Mouse (Mus musculus) frontal cortex, postnatal 14 days (tissue): ENCODE data around the gene Socs7.

Experiments
- DNase-seq, 2 experiments: peaks; one replicate each; pipeline ENCODE4 v3.0.0; 2022; ENCODE audit warnings: low spot score in 2 of 2

Socs7 gene

DNA sequence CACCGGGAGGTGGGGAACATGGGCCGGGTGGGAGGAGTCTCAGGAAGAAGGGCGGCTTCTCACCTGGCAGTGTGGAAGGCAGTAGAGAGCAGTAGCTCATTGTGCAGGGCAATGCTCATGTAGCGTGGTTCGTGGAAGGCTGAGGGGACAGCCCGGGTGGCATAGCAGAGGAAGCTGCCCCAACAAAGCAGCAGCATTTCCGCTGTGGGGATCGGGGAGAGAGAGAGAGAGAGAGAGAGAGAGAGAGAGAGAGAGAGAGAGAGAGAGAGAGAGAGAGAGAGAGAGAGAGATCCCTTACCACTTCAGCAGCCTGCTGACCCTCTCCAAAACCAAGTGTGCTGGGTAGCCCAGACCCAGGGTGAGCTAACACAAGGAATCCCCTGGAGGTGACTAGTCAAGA lies 19.2 kb upstream of the Socs7 start:
- DNase-seq: no peak

DNA sequence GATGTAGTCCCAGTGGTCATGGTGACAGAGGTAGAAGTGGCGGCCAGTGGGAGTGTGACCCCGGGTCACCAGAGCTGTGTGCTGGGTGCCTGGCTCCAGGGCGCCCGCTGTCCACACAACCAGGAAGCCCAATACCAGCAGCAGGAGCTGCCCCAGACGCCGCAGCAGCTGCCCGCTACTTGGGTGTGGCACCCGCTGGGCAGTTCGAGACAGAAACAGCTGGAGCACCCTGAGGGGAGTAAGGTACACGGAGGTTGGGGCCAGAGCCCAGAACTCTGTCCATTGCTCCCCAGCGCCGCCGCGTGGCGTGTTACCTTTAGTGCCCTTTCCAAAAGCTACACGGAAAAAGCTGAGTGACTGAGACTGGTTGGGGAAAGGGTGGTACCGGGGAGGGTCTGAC lies 18.7 kb upstream of the Socs7 start:
- DNase-seq: no peak

DNA sequence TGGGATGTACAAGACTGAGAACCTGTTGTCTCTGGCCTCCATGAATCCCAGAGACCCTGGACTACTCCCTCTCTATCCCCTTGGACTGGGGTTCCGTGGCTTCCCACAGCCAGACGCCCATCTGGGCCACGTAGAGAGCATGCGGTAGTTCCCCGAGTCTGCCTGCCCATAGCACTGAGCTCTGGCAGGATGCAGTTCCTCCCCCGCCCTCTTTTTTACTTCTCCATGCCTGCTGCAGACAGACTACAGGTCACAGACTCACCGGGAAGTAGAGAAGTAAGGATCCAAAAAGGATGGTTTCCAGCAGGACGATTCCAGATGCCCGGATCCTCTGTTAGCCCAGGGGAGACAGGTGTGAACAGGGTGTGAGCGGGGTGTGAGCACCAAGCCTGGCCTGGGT lies 16.9 kb upstream of the Socs7 start:
- no peak for DNase-seq

DNA sequence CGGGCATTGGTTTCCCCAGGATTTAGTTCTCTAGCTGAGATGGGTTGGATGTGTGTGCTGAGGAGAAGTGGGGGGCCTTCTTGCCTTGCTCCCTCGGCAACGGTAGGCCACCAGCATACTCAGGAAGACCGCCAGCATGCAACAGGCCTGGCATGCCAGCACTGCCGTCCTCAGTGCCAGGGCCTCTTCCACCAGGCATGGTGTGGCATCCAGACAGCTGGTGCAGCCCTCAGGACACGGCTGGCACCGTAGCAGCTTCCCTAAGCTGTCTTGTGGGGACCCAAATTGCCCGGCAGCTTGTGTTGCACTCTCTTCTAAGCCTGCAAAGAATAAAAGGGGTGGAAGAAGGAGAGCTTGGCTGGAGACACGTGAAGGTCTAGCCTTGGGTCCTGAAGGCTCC lies 16.0 kb upstream of the Socs7 start:
- DNase-seq: no peak

DNA sequence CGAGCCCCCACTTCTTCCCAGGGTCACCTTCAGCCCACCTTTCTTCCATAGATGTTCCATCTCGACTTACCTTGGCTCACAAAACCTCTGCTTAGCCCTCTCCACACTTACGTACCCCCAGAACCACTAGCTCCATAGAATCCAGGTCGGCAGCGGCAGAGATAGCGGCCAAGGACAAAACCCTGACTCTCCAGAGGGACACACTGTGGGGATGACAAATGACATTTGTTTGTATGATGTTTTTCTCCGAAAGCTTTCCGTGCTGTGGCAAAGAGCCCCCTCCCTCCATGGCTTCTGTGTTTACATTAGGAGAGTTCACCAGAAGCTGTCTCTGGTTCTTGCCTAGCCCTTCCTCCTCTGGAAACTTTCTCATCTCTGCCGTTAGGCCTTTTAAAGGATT lies 15.1 kb upstream of the Socs7 start:
- DNase-seq: no peak

- DNase-seq: peak; percentile 56 to 61
Measured at GRCm38 (mm10) chr11:97350035-97350434, 12.3 kb upstream of the Socs7 start.

DNA sequence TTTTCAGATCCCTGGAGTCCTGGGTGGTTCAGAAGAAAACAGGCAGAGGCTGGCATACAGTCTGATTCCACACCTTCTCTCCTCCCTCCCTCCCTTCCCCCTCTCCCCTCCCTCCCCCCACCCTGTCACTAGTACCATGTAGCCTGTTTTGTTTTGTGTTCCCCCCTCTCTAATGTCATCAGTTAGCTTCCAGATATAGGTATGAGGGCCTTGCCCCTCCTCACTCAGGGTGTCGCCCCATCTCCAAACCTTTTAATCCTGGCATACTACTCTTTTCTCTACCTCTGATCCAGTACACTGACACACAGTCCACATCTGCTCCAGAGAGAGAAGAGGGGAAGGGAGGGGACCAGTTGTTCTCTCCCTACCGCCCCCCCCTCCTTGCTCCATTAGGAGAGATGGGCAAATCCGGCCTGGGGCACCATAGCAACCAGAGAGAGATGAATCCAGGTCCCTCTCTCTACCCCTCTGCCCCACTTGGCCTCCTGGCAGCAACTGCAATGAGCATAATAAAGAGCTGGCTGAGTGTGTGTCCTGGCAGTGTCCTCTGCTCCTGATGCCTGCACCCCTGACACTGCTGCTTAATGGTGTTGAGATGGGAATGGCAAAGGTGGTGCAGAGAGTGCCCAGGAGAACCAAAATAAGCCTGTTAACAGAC lies 10.2 kb upstream of the Socs7 start, which contains the start of gene Gpr179:
Gene Gpr179 (minus strand): TSS at position 51 of the 658 bp plus-strand sequence.
- no peak for DNase-seq

DNA sequence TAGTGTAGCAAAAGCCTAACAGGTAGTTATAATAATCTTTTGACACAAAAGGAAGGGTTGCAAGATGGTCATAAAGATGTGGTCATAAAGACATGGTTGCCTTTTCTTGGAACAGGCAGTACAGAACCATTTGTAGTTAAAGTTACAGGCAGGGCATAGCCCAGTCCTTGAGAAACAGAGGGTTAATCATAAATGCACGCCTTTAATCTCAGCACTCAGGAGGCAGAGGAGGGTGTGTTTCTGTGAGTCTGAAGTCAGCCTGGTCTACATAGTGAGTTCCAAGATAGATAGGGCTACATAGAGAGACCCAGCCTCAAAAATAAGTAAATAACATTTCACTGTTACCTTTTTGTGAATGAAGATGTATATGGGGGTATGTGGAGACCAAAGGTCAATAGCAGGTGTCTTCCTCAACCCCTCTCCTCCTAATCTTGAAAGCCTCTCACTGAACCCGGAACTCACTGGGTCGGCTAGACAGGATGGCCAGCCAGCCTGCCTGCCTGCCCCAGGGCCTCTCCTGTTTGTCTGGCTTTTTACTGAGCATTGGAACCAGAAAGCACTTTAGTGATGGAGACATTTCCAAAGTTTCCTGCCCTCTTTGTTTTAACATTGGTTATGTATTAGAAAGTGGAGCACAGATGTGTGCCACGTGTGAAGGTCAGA lies 9.3 kb upstream of the Socs7 start:
- no peak for DNase-seq

GRCm38 (mm10) chr11:97354646-97355045 lies 7.7 kb upstream of the Socs7 start:
- no peak for DNase-seq

GRCm38 (mm10) chr11:97355247-97355646 lies 7.1 kb upstream of the Socs7 start:
- no peak for DNase-seq

DNA sequence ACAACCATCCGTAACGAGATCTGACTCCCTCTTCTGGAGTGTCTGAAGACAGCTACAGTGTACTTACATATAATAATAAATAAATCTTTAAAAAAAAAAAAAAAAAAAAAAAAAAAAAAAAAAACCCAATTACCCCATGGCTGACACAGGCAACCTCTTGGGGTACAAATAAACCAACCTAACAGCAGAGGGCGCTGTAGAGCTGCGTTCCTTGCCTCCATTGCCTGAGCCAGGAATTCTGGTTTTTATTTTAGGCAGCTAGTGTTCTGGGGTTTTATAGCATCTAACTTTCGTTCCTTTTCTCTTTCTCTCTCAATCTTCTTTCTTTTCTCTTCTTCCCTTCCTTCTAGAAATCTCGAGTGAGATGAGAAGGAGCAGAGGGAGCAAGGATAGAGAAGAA lies 4.7 kb upstream of the Socs7 start:
- peak in 1 of 2 experiments; percentile 51 for DNase-seq

DNA sequence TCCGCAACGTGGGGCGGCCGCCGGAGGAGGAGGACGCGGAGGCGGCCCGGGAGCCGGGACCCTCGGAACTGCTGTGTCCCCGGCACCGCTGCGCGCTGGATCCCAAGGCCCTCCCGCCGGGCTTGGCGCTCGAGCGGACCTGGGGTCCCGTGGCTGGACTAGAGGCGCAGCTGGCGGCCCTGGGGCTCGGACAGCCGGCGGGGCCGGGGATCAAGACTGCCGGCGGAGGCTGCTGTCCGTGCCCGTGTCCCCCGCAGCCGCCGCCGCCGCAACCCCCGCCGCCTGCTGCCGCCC lies 245 bp downstream of the Socs7 start:
- DNase-seq: peak in 1 of 2 experiments; percentile 29

DNA sequence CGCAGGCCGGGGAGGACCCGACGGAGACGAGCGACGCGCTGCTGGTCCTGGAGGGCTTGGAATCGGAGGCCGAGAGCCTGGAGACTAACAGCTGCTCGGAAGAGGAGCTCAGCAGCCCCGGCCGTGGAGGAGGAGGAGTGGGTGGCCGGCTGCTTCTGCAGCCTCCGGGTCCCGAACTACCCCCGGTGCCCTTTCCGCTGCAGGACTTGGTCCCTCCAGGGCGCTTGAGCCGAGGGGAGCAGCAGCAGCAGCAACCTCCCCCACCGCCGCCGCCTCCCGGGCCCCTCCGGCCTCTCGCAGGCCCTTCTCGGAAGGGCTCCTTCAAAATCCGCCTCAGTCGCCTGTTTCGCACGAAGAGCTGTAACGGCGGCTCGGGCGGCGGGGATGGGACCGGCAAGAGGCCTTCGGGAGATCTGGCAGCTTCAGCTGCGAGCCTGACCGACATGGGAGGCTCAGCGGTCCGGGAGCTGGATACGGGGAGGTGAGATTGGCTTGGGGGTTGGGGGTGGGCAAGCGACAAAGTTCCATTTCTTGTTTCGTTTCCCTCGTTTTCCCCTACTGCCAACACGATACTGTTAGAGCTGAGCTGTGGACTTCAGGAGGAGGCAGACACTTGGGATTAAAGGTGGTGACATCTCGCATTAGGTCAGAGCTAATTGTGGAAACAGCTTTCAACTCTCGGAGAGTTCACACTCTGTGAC lies 742 bp downstream of the Socs7 start:
- DNase-seq: no peak

DNA sequence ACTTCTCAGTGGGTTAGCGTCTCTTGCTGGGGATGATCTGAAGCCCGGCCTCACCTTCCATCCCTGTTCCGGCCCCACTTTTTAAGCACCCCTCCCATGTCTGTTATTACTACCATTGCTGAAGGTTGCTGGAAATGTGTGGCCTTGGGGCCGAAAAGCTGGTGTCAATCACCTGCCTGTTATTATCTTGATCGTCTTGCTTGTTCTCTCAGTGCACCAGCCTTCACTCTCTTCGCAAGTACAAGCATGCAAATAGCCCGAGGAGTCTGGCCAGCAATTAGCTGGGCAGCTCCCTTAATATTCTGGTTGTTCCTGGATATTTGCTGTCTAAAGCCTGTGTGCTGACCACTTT lies 1.3 kb downstream of the Socs7 start:
- no peak for DNase-seq

- DNase-seq: no peak
Measured at GRCm38 (mm10) chr11:97365556-97365955, 3.2 kb downstream of the Socs7 start.

- no peak for DNase-seq
Measured at GRCm38 (mm10) chr11:97368501-97368900, 6.2 kb downstream of the Socs7 start.

DNA sequence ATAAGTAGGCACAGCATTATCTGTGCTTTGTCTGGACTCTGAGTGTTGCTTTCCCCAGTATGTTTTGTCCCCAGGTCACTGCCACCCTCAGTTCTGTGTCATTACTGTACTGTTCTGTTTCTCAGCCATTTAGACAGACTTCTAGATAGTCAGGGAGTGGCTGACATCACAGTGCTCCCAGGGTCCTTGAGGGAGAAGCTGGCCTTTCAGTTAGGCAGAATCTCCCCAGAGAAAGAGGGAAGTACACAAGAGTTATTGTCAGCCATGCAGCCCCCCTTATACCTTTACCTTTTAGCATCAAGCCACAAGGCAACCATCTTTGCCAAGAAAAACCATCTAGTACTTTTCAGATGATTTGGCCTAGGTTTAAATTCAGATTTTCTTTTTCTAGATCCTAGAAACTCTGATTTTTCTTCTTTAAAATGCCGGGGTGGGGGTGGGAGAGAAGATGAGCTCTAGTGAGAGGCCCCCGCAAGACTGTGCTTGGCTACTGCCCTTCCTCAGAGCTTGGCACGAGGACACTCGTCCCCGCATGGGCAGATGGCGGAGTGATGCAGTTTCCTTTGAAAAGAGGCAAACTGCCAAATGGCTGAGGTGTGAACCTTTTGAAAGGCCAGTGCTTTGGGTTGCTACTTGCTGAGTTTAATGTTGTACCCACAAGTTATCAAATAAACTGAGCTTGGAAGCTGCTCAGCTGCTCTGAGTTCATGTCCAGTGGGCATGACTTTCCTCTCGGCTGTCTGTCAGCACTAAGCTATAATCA lies 8.2 kb downstream of the Socs7 start:
- peak in 1 of 2 experiments; percentile 34 for DNase-seq

DNA sequence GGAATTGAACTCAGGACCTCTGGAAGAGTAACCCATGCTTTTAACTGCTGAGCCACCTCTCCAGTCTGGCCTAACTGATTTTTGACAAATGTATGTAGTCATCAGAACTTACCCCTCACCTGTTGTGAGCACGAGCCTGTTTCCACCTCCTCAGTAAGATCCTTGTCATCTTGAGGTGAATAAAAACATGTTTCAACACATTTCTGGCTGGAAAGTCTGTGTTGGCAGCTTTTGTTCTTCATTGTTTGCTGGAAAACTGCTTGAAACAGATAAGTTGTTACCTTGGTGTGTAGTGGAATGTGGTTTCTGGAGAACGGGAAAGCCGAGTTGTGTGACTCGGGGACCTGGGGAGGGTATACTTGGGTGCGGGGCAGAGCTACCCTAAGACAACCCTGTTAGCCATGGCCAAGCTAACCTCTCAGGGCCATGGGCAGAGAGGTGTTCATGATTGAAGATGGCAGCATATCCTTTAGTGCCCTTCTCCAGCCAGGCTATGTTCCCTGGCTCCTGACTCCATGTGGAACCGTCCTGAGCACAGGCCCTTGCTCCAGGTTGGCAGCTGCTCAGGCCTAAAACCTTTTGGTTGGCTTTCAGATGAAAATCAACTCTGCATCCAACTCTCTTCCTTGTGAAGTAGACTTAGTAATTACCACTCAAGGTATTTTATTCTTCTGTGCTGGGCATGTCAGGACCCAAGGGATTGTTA lies 10.0 kb downstream of the Socs7 start:
- DNase-seq: no peak

DNA sequence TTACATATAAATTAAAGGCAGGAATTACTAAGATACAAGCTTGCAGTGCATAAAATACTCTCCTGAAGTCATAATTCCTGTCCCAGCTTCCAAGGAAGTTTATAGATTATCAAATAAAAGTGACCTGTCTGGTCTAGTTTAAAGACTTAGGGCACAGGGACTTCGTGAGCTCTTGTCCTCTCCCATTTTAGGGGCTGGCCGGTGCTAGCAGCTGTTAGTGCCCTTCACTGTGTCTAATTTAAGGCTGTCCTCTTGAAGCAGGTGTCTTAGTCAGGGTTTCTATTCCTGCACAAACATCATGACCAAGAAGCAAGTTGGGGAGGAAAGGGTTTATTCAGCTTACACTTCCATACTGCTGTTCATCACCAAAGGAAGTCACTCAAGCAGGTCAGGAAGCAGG lies 11.1 kb downstream of the Socs7 start:
- no peak for DNase-seq

- no peak for DNase-seq
Measured at GRCm38 (mm10) chr11:97380036-97380435, 17.7 kb downstream of the Socs7 start.

DNA sequence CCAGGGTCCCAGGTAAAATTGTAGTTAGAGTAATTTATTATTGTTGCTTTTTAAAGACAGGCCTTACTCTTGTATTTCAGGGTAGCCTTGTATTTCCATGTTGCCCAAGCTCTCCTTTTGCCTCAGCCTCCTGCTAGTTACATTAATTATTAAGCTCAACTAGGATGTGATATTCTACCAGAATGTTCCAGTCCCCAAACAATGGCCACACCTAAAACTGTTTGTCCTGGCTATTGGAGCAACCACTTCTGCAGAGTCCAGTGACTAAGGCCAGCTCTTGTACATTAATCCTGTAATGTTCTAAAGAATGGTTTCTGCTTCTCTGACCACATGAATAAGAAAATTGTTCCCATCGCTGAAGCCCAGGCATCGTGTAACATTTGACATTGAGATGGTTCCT lies 20.7 kb downstream of the Socs7 start:
- no peak for DNase-seq

- DNase-seq: no peak
Measured at GRCm38 (mm10) chr11:97383764-97384163, 21.4 kb downstream of the Socs7 start.
